Mouse (Mus musculus) C2C12 (cell line): ENCODE data around the gene Zfp462.

Experiments used
- CTCF ChIP-seq: IDR thresholded peaks from one replicate; pipeline ENCODE4 v1.5.1; 2011; ENCODE audit not compliant: control insufficient read depth, insufficient read depth, insufficient read length
- MAX ChIP-seq: IDR thresholded peaks from one replicate; pipeline ENCODE4 v1.6.1; 2011; ENCODE audit warnings: mild to moderate bottlenecking, control low read depth
- MYOD1 ChIP-seq: IDR thresholded peaks from one replicate; pipeline ENCODE4 v1.6.1; 2011; ENCODE audit warnings: low read depth; ENCODE audit not compliant: control insufficient read depth, insufficient read length
- MYOG ChIP-seq: IDR thresholded peaks from one replicate; pipeline ENCODE4 v1.6.1; 2011; ENCODE audit not compliant: control insufficient read depth, insufficient read length; ENCODE audit errors: extremely low read depth

- TF ChIP-seq CTCF (no peak), MAX (no peak), MYOD1 (no peak), MYOG (no peak)
These were observed 106.5 kb downstream of the Zfp462 start for GRCm38 (mm10) chr4:55051345-55051744.
